Mouse (Mus musculus): ENCODE measurements around the gene Epha3.

DNA sequence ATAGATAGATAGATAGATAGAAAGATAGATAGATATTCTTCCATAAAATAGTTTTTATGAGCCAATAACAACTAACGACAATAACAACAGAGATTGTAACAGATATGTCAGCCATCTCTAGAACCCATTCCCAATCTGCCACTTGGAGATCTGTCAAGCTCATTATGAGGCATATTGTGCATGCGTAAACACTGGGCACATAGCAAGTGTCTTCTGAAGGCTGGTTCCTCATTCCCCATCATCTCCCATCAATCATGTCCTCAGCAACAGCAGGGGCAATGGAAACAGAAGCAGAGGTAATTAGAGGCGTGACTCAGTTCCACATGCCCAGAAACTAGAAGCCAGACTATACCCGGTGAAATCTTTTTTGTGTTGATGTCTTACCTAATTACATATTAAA lies 102.8 kb downstream of the Epha3 start:
- TF ChIP-seq CTCF (IDR thresholded peaks at IDR 0.05; ENCODE audit: low read depth) (no peak), EP300 (IDR thresholded peaks at IDR 0.05; ENCODE audit: low read depth) (no peak)

All from liver, embryonic 14.5 days (tissue).